Mouse (Mus musculus) neural tube, embryonic 11.5 days (tissue): ENCODE measurements around the gene Akap2. TPM values are rescaled to one million over a fixed set of nuclear protein-coding genes. Genes with fewer than 3 reads are reported as not detected.

Experiments used
- ATAC-seq: fragments of 200-750 bp; cut with Nextera tagmentation; 2 replicates; pipeline ENCODE4 v1.8.0; 2017; ENCODE audit warnings: moderate number of reproducible peaks, mild to moderate bottlenecking, moderate TSS enrichment, moderate library complexity; ENCODE audit not compliant: insufficient read depth, low FRiP score, low TSS enrichment
- DNase-seq: peaks from one replicate; pipeline ENCODE4 v3.0.0-alpha.2; 2015; ENCODE audit warnings: low spot score
- H3K27ac ChIP-seq: fragments of 300-500 bp; sonication (generic); 2 replicates; pipeline ENCODE4 v1.5.1; 2014; ENCODE audit warnings: low read depth, mild to moderate bottlenecking, low read length
- H3K27me3 ChIP-seq: fragments of 300-500 bp; sonication (generic); 2 replicates; pipeline ENCODE4 v1.6.1; 2014; ENCODE audit warnings: mild to moderate bottlenecking, low read length, mixed read lengths; ENCODE audit not compliant: control insufficient read depth, insufficient read depth
- H3K36me3 ChIP-seq: fragments of 300-500 bp; sonication (generic); 2 replicates; pipeline ENCODE4 v1.6.1; 2014; ENCODE audit warnings: mild to moderate bottlenecking, low read length, moderate library complexity, mixed read lengths; ENCODE audit not compliant: control insufficient read depth, insufficient read depth
- H3K4me1 ChIP-seq: fragments of 300-500 bp; sonication (generic); 2 replicates; pipeline ENCODE4 v1.6.1; 2014; ENCODE audit warnings: low read length, mixed read lengths; ENCODE audit not compliant: control insufficient read depth, insufficient read depth
- H3K4me2 ChIP-seq: fragments of 300-500 bp; sonication (generic); 2 replicates; pipeline ENCODE4 v1.6.1; 2014; ENCODE audit warnings: low read depth, mild to moderate bottlenecking, moderate library complexity
- H3K4me3 ChIP-seq: fragments of 300-500 bp; sonication (generic); 2 replicates; pipeline ENCODE4 v1.5.1; 2014; ENCODE audit warnings: low read depth, low read length
- H3K9ac ChIP-seq: fragments of 300-500 bp; sonication (generic); 2 replicates; pipeline ENCODE4 v1.6.1; 2014; ENCODE audit warnings: mild to moderate bottlenecking, low read length
- H3K9me3 ChIP-seq: fragments of 300-500 bp; sonication (generic); 2 replicates; pipeline ENCODE4 v1.6.1; 2016; ENCODE audit warnings: low read length; ENCODE audit not compliant: control insufficient read depth
- WGBS: fragments of 180-500 bp; shearing (Covaris S2); extraction: QIAGEN DNeasy Blood & Tissue Kit; methylation state at CpG from one replicate; pipeline ENCODE4 v1.1.7; 2014; 5-methylcytosine and 5-hydroxymethylcytosine counted together
- polyA plus RNA-seq: library from polyadenylated mRNA; unstranded; fragments of >200 nt; fragmentation: Nextera tagmentation; extraction: Ambion mirVana; gene quantifications from 2 replicates; pipeline ENCODE4 v1.2.1, GENCODE M21; 2014

Gene Akap2
- polyA plus RNA-seq, 1 experiment from 2014 or later, result 29.7 TPM

GRCm38 (mm10) chr4:57690805-57691204, 26.7 kb upstream of the Akap2 start:
- H3K4me2 ChIP-seq, result no peak overlapping the region
- 18% methylated on average over 1 of the region's 1 CpGs for WGBS
- H3K9ac ChIP-seq, result no peak overlapping the region
- DNase-seq, result no peak
- H3K4me3 ChIP-seq, result no peak overlapping the region
- H3K27ac ChIP-seq, result no peak overlapping the region
- no peaks in the 10 kb centered on the region for H3K27me3 ChIP-seq
- H3K9me3 ChIP-seq, result no peaks in the 10 kb centered on the region
- ATAC-seq, result no peak
- H3K4me1 ChIP-seq, result no peaks in the 10 kb centered on the region
- H3K36me3 ChIP-seq, result no peaks in the 10 kb centered on the region

- H3K9me3 ChIP-seq, result no peaks in the 10 kb centered on the region
- H3K4me1 ChIP-seq, result no peaks in the 10 kb centered on the region
- ATAC-seq (no peak), DNase-seq (no peak)
- H3K9ac ChIP-seq, result no peak overlapping the region
- 87% methylated on average over 5 of the region's 5 CpGs for WGBS
- no peak overlapping the region for H3K27ac ChIP-seq
- no peaks in the 10 kb centered on the region for H3K36me3 ChIP-seq
- no peaks in the 10 kb centered on the region for H3K27me3 ChIP-seq
- no peak overlapping the region for H3K4me3 ChIP-seq
- no peak overlapping the region for H3K4me2 ChIP-seq
These were observed 22.9 kb upstream of the Akap2 start for GRCm38 (mm10) chr4:57694356-57695136.

- Histone ChIP-seq H3K4me2 (no peak overlapping the region), H3K36me3 (no peaks in the 10 kb centered on the region), H3K4me1 (no peaks in the 10 kb centered on the region), H3K4me3 (no peak overlapping the region), H3K9ac (no peak overlapping the region), H3K27ac (no peak overlapping the region), H3K9me3 (no peaks in the 10 kb centered on the region), H3K27me3 (no peaks in the 10 kb centered on the region)
- WGBS, result 94% methylated on average over 11 of the region's 11 CpGs
- DNase-seq, result no peak
- no peak for ATAC-seq
These were observed 20.5 kb upstream of the Akap2 start for GRCm38 (mm10) chr4:57696955-57697354.

GRCm38 (mm10) chr4:57697918-57698611, 19.4 kb upstream of the Akap2 start:
- WGBS, result 87% methylated on average over 12 of the region's 12 CpGs
- no peak overlapping the region for H3K9ac ChIP-seq
- H3K36me3 ChIP-seq, result no peaks in the 10 kb centered on the region
- no peak overlapping the region for H3K4me2 ChIP-seq
- H3K4me1 ChIP-seq, result no peaks in the 10 kb centered on the region
- no peaks in the 10 kb centered on the region for H3K9me3 ChIP-seq
- no peak for DNase-seq
- no peak overlapping the region for H3K4me3 ChIP-seq
- no peaks in the 10 kb centered on the region for H3K27me3 ChIP-seq
- ATAC-seq, result no peak
- H3K27ac ChIP-seq, result no peak overlapping the region

GRCm38 (mm10) chr4:57701576-57701975, 15.9 kb upstream of the Akap2 start:
- no peak overlapping the region for H3K9ac ChIP-seq
- no peaks in the 10 kb centered on the region for H3K27me3 ChIP-seq
- ATAC-seq (no peak), DNase-seq (no peak)
- H3K4me1 ChIP-seq, result no peaks in the 10 kb centered on the region
- no peak overlapping the region for H3K4me3 ChIP-seq
- H3K4me2 ChIP-seq, result no peak overlapping the region
- no peak overlapping the region for H3K27ac ChIP-seq
- no peaks in the 10 kb centered on the region for H3K36me3 ChIP-seq
- H3K9me3 ChIP-seq, result no peaks in the 10 kb centered on the region
- WGBS, result 92% methylated on average over 5 of the region's 5 CpGs

GRCm38 (mm10) chr4:57703574-57704470, 13.6 kb upstream of the Akap2 start:
- H3K36me3 ChIP-seq, result no peaks in the 10 kb centered on the region
- H3K9ac ChIP-seq, result no peak overlapping the region
- no peaks in the 10 kb centered on the region for H3K4me1 ChIP-seq
- ATAC-seq, result peak; percentile 41; the same call in 1 of the 2 replicates
- no peaks in the 10 kb centered on the region for H3K9me3 ChIP-seq
- no peaks in the 10 kb centered on the region for H3K27me3 ChIP-seq
- no peak overlapping the region for H3K27ac ChIP-seq
- DNase-seq, result no peak
- 71% methylated on average over 11 of the region's 11 CpGs for WGBS
- H3K4me3 ChIP-seq, result no peak overlapping the region
- H3K4me2 ChIP-seq, result no peak overlapping the region

GRCm38 (mm10) chr4:57704575-57704974, 12.9 kb upstream of the Akap2 start:
- 95% methylated on average over 7 of the region's 7 CpGs for WGBS
- Histone ChIP-seq H3K4me2 (no peak overlapping the region), H3K36me3 (no peaks in the 10 kb centered on the region), H3K4me3 (no peak overlapping the region), H3K9me3 (no peaks in the 10 kb centered on the region), H3K27ac (no peak overlapping the region), H3K27me3 (no peaks in the 10 kb centered on the region), H3K4me1 (no peaks in the 10 kb centered on the region), H3K9ac (no peak overlapping the region)
- ATAC-seq (no peak), DNase-seq (no peak)

- ATAC-seq (no peak), DNase-seq (no peak)
- no peaks in the 10 kb centered on the region for H3K4me1 ChIP-seq
- no peak overlapping the region for H3K4me2 ChIP-seq
- H3K4me3 ChIP-seq, result no peak overlapping the region
- H3K36me3 ChIP-seq, result no peaks in the 10 kb centered on the region
- no peaks in the 10 kb centered on the region for H3K27me3 ChIP-seq
- H3K27ac ChIP-seq, result no peak overlapping the region
- no peak overlapping the region for H3K9ac ChIP-seq
- no peaks in the 10 kb centered on the region for H3K9me3 ChIP-seq
These were observed 1.6 kb upstream of the Akap2 start for GRCm38 (mm10) chr4:57715849-57716248.
